Mouse (Mus musculus) spleen, postnatal 36 days (tissue): ENCODE results near the gene Aifm1.

ENCODE experiments used
- DNase-seq, 2 experiments: peaks; one replicate each; pipeline ENCODE4 v3.0.0; 2022; ENCODE audit warnings: low spot score in 2 of 2, mixed read lengths in 1 of 2

Aifm1 gene

DNA sequence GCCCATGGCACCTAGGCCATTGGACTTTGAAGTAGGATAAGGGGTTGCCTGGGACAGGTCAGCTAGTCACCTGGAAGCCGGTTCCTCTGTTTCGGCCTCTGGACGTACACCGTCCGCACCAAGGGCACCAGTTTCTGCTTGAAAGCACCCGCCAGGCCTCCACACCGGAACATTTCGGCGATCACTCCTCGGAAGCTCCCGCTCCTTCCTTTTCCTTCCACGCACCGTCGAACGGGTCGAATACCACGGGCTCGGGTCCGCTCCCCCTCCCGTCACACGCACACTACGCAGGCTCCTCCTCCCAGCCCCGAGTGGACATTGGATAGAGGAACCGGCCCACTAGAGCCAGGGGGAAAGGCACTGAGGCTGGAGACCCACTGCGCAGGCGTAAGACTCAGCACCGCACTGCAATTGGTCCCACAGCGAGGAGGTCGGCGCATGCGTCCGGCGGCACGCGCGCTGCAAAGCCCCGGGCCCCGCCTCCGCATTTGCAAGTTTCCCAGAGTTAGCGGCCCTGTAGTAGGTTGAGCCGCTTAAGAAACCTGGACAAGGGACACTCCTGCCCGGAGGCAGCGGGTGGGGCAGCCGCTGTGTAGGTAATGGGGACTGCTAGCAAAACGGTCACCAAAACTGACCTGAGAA is at the start of gene Aifm1:
Gene Aifm1 (minus strand): TSS at position 398 of the 642 bp plus-strand sequence.
- DNase-seq, result peak; percentile 92

DNA sequence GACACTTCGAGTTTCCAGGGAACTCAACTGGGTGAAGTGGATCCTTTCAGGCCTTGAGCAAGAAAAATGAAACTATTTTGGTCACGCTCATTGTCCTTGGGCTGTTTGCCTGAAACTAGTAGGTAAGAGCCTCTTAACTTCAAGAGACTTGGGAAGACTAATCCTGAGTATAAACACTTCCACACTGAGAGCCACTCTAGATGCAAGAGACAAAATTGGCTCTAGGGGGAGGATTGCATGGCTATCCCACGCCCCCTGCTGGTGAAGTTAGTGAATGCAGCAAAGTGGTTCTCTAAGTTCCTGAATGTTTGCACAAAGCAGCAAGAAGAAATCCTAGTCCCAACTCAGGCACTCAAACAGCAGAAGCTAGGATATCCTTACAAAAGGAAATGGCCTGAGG is 18.8 kb upstream of the Aifm1 start:
- DNase-seq, result peak; percentile 28 to 42

DNA sequence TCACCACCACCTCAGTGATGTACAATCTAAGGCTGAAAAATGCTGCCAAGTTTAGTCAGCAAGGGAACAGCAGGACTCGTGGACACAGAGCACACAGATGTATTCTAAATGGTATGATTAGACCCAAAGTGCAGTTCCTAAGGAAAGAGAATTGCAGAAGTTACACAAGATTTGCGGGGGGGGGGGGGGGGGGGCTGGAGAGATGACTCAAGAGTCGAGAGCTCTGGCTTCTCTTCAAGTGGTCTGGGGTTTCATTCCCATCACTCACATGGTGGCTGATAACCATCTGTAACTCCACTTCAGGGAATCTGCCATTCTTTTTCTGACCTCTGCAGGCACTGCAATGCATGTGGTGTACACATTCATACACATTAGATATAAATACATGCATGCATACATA is 13.1 kb upstream of the Aifm1 start:
- no peak for DNase-seq

DNA sequence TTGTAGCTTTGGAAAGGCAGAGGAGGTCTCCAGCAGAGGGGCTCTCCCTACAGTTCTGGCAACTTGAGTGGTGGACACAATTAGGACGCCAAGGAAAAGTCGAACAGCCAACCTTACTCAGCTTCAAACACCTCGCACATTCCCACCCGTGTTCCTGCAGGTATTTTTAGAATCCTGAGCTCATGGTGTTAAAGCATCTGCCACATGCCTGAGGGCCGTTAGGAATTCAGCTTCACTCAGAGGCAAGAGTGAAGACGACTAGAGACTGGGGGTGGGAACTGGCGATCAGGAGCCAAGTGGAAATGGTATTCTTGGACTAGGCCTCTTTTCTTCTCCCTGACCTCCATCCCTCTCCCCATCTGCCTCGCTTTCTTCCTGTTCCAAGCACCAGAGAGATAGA is 12.5 kb upstream of the Aifm1 start:
- DNase-seq, result no peak

DNA sequence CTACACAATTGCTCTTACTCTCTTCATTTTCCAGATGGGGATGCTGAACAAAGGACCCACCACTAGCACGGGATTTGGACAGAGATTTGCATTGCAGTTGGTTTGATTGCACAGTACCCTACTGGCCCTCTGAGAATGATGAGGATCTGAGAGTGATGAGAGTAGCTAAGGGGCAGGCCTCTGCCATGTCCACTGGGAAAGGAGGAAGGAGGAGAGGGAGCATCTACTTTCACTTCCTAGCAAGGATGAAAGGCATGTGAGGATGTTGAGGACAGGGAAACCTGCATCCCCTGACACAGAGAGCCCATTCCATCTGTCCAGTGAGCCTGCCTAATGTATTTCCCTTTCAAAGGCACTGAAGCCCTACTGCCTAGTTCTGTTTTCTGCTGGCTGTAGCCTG is 12.0 kb upstream of the Aifm1 start:
- no peak for DNase-seq

DNA sequence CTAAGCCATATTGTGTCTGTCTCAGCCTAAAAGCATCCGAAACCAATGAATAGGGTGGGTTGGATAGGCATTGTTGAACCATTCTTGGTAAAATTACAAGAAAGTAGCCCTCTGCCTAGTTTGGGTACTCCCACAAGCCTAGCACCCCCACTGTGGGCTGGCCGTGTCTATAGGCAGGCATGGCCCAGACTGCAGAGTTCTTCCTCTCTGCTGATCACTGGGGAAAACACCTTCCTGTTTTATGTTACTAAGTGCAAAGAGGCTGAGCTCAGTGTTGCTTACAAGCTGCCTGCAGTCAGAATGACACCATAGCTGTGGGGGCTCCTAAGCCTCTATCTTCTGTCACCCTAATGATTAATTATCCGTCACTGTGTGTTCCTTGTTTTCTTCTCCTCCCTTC is 10.1 kb upstream of the Aifm1 start:
- no peak for DNase-seq

DNA sequence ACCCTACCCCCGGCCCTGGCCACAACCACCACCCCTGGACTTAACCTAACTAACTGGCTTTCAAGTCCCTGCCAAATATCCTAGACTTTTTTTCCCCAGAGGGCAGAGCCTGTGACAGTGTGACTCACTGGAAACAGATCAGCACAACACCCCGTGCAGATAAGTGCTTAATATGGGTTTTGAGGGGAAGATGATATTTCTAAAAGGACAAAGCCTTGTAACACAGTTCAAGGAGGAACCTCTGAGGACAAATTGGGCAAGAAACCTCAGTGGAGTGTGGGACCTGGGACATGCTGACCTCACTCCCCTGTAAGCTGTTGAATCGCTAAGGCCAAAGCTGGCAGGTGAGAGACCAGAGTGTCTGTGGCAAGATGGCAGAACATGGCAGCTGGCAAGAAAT is 8.3 kb upstream of the Aifm1 start:
- DNase-seq, result no peak

DNA sequence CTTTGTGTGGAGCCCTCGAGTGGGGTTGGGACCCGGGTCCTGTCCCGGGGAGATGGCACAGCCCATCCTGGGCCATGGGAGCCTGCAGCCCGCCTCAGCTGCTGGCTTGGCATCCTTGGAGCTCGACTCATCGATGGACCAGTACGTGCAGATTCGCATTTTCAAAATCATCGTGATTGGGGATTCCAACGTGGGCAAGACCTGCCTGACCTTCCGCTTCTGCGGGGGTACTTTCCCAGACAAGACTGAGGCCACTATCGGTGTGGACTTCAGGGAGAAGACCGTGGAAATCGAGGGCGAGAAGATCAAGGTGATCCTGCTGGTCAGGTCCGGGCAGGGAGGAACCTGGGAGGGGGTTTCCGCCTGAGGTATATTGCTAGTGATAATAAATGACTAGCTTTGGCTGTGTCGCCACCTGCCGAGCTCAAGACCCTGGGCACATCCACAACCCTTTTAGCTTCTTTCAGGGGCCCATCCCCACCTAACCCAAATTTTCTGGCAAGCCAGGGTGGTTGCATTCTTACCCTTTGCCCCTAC is 6.3 kb upstream of the Aifm1 start:
- DNase-seq, result no peak

DNA sequence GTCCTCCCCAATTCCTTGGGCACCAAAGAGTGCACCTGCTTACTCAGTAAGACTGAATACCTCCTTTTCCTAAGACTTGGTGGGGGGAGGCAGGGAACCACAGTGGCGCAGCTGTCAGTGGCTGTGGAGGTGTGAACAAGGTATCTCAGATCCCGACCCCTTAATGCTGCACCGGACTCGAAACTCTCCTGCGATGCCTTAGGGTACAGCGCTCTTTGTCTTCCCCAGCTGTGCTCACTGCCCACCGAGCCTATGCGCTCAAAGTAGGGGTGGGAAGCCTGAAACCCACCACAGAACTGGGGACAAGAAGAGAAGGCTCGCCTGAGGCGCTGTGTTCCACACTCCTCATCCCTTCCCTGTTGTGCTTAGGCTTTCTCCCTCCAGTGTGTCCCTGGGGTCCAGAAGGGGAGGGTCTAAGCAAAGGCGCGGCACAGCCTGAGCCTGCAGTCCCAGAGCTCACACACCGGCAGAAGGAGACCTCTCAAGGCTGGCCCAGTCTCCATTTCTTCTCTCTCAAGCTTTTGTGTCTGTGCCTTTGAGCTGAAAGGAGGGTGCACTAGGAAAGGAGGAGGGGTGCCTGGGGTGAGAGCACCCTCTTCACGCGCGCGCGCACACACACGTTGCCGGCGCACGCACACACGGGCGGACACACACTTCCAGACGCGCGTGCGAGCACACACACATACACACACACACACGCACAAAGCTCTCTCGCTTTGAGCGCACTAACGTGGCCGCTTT is 5.6 kb upstream of the Aifm1 start, which contains the start of gene Rab33a:
Gene Rab33a (plus strand): TSS at position 478 of the 741 bp plus-strand sequence.
- no peak for DNase-seq

DNA sequence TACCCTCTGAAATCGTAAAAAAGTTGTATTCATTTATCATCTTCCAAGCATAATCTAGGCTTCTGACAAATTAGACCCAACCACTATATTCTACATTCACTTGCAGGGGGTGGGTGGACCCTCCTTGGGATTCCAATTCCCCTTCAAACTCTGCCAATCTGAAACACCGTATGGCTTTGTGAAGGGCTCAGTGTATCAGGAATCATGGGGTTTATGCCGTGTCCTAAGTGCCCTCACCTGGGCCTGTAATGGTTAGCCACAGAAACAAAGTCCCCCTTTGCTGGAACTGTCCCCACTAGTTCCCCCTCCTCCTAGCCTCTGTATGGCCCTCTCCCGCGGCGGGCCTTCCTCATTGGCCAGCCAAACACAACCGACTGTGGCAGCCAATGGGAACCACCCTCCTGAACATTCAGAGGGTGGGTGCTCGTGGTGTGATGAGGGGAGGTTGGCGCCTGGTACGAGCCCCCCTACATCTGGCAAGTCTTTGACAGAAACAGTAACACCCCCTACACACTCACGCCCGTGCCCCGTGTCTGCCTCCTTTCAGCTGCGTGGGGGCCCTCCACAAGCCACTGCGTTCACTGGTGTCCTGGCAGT is 4.9 kb upstream of the Aifm1 start:
- DNase-seq, result no peak

DNA sequence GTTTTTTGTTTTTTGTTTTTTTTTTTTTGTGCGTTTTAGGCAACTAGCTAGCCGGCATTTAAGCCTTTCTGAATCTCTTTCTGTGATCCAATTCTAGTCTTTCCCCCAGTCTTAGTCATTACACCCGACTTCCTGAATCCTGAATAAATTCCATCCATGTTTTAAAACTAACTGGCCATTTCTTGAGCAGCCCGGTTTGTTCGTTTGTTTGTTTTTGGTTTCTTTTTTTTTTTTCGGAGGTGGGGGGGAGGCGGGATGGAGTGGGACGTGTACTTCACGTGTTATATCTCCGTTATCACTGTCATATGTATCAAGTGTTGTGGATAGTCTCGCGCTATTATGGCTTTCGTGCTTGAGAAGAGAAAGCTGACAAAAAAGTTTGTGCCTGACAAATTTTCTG is 461 bp upstream of the Aifm1 start:
- DNase-seq, result no peak

DNA sequence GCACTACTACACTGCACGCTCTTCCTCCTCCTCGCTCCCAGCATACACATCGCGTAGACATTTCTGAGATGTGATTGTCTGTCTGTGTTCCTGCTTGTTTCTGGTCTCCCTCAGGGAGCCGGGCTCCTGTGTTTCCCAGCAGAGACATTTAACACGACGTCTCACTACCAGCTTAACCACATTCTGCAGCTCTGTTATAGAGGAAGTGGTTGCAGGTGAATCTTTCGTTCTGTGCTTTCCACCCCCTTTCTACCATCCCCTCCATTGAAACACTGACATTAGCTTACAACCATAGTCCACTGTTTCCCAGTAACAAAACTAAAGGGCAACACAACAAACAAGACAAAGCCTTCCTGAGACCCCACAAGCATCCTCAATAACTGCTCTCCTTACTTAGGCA is 19.6 kb downstream of the Aifm1 start:
- no peak for DNase-seq

DNA sequence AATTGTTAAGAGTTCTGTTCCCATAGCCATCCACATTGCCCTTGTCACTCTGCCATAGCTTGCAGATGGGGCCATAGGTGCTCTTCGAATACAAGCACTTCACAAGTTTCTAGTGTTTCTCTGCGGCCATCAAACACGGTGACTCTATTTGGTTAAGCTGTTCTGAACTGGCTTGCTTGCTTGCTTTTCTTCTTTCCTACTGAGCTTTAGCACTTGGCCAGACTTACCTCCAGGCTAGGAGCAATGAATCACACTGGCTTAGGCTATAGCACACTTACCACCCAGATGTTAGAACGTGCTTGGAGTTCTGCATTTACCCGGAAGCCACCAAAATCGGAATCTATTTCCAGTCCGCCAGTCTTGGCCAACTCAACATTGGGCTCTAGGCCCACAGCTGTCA is 31.7 kb downstream of the Aifm1 start:
- DNase-seq, result no peak

DNA sequence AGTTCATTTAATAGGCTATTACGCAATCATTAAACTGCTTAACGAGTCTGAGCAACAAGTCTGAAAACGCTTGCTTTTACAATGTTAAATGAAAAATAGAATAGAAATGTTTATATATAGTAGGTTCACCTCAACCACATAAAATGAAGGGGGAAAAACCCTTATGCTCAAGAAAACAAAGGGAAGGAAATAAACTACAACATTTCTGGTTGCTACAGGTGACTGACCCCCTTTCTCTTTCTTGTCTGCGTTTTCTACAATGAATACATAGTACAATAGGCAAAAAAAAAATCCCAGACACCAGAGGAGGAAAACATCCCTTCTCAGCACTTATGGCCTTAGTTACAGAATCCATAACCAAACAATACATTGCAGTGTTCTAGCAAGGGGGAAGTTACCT is 32.3 kb downstream of the Aifm1 start:
- no peak for DNase-seq

DNA sequence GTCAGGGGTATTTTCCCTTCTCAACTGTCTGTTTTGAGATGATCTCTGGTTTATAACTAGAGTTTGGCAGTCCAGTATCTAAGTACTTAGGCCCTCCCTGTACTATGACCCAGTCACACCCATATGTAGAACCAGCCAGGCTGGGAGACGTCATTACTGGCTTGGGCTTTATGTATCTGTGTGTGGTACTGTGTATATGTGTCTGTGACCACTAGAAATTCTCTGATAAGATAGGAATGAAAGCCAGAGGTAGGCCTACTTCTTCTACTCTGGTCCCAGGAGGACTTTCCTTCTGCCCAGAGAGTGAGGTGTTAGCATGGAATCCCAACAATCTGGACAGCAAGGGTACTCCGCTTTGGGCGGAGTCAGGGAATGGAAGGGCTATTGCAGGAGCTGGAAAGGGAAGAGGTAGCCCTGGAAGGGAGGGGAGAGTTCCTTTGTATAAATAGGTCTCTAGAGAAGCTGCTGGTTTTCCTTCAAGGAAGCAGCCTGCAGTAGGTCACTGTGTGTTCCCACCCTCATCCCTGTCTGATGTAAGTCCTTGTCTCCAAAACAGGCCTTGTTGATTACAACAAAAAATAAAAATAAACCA is 45.9 kb downstream of the Aifm1 start:
- DNase-seq, result no peak

DNA sequence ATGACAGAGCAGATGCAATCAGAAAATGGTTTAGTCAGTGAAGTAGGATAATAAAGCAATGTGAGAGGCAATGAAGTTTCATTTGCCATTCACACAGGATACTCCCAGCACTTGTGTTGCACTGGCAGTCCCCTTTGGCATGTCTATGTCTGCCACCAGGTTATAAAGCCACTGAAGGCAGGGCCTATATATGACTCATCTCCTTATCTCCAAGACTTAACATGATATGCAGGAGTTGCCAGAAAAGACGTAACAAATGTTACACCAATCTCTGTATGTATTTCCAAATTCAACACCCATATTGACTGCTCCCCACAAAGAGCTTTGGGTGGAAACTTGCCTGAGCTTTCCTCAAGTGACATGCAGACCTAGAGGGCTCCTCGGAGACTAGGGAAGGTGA is 47.2 kb downstream of the Aifm1 start:
- DNase-seq, result no peak

DNA sequence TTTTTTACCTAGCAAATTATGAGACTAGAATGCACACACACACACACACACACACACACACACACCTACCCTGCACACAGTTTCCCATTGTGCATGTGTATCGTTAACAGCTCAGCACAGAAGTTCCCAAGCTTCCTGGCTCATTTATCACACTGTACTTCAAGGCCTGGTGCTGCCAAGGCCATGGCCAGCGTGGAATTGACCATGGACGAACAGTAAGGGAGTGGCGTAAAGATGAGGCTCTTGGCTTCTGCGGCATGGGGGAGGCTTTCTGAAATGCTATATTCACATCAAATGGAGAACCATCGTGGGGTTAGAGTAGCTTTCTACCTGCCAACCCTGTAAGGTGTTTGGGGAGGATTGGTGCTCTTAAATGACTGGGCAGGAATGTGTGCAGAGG is 48.9 kb downstream of the Aifm1 start:
- no peak for DNase-seq

DNA sequence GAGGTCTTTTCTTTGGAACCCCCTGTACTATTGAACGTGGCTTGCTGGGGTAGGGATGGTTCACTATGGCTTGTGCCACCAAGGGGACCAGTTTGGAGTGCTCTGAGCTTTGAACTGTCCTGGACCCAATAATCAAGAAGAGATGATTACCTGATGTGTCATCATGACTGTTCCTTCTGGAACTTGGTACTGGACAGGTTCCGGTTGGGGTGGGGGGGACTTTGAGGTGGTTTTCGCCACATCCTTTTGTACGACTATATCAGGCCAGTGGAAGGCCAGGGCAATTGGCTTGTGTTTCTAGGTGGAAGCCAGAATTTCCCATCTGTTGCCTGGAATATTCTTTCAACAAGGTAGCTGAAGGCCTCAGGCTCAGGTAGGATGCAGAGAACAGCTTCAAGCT is 49.7 kb downstream of the Aifm1 start:
- no peak for DNase-seq

DNA sequence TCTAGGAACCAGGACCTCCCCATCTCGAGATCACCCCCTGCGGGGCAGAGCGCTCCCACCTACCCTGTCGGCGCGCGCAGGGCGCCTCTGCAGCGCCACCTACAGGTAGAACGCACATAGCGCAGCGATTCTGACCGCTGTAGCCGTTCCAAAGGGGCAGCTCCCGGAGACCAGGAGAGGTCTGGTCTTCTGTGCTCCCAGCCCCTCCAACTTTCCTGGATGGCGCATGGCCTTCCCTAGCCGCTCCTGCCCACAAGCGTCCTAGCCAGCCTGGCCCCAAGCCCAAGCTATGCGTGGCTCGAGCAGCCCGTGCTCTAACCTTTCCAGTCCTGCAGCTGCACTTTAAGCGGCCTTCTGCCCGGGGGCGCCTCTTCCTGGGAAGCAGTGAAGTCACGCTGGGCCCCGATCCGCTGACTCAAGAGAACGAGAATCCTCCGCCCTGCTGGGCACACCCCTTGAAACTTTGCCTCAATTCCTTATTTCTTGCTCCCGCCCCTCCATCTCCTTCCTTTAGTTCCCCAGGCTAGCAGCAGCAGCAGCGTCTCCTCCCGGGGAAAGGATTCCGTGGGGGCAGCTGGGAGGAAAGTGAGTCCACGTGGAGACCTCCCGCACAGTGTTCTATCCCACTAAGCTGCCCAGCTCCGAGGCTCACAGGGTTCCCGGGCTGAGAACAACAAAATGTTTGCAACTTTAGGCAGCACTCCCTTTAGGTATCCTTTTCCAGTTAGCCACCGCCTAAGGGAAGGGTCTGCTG is 50.4 kb downstream of the Aifm1 start, which contains the start of gene Elf4:
Gene Elf4 (minus strand): TSS at position 379 of the 754 bp plus-strand sequence.
- DNase-seq, result peak; percentile 47

DNA sequence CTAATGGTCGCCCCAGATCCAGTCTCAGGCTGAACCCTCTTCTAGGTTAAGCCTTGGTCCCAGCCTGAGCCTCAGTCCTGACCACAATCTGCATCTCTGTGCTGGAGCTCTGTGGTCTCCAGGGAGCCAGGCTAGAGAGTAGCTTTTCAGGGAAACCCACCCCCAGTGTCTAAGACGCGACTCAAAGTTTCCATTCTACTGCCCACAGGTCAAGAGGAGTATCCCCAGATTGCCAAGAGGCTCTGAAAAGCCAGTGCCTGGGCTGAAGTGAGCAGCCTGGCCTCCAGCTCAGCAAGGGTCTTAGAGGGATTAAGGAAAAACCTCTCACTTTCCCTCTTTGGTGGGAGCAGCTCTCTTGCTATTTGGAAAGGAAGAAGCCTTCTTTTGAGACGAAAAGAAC is 51.1 kb downstream of the Aifm1 start:
- no peak for DNase-seq

DNA sequence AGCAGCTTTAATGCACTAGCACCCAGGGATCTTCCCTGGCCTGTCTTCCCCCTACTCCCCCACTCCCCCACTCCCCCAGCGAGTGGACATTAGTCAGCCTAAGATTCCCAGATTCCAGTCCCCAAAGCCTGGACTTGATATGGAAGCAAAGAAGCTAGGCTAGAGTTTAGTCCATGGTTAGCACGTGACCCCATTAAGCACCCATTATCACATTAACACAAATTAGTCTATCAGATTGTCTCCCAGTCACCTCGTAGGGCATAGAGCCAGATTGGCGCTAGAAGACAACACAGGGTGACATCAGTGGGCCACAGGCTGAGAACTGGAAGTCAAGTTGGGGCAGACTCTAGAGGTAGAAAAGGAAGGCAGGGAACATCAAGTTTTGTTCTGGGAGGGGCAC is 52.4 kb downstream of the Aifm1 start:
- no peak for DNase-seq

DNA sequence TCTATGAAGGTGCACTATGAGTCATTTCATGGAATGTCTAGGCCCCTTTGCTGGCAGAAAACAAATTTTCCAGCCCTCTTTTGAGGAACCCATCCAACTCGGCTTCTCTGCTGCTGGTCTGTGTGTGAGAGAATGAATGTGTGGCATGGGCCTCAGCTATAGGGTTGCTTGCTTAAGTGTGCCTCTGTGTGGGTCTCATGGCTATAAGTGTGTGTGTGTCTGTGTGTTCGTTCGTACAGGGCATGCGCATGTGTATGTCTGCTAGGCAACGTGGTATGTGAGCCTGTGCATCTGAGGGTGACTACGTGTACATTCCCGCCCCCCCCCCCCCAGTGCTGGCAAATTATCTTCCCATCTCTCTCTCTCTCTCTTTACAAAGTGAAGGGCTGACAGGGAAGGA is 52.9 kb downstream of the Aifm1 start:
- no peak for DNase-seq
